Mouse (Mus musculus): Measurements from ENCODE around the gene Pm20d1. TPM values are rescaled to one million over a fixed set of nuclear protein-coding genes. Genes with fewer than 3 reads are reported as not detected.

Pm20d1 gene
- polyA plus RNA-seq, 1 experiment from 2014 or later = 0.22 TPM

DNA sequence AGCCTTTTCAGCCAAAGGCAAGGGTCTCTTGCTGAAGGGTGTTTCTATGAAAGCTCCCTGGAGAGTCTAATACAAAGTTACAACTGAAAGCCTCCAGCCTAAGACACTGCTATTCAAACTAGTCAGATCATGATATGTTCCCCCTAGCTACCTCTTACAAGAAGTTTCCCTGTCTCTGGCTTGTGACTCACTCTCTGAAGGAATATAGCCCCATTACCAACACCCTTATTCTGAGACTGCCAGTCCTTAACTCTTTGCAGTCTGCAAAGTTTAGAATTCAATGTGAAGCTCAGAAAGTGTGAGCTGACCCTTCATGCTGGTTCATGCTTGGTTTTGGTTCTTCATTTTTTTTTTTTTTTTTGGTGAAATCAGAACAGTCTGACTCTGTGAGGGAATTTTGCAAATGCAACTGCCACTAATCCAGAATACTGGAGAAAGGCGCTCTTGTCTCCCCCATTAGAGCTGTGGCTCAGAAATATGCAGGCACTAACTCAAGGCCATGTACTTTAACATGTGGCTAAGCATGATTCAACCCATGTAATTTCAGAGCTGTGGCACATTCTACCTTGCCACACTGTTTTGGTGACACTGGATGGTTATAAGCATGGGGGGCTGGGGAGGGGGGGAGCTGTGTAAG is 25.8 kb downstream of the Pm20d1 start:
- Histone ChIP-seq H3K4me1 (peaks cover 7% of the 10 kb centered on the region; the same call in 1 of the 2 replicates), H3K4me2 (no peak overlapping the region), H3K9me3 (no peaks in the 10 kb centered on the region), H3K4me3 (no peak overlapping the region), H3K27ac (no peak overlapping the region), H3K9ac (no peak overlapping the region), H3K36me3 (replicated peaks) (no peaks in the 10 kb centered on the region), H3K27me3 (replicated peaks) (no peaks in the 10 kb centered on the region)
- ATAC-seq (replicated peaks) = no peak
- 71% methylated on average over 1 of the region's 1 CpGs for WGBS

DNA sequence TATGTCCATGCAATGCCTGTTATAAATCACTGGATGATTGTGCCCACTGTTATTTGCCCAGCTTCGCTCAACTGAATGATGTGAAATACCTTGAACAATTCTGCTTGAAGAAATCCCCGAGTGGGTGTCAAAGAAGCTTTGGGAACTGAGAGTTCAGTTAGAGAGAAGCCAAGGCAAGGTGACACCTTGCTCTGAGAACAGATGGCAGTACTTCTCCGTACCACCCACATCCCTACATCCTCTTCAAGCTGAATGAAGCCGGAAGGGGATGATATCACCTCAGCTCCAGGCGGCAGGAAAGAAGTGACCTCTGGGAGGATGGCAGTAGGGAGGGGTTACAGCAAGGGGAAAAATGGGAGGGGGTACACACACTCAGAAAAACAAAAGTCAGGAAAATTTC is 26.4 kb downstream of the Pm20d1 start:
- peaks cover 8% of the 10 kb centered on the region for H3K4me1 ChIP-seq
- no peak overlapping the region for H3K4me3 ChIP-seq
- no peak overlapping the region for H3K27ac ChIP-seq
- no peaks in the 10 kb centered on the region for H3K27me3 ChIP-seq (replicated peaks)
- no peak overlapping the region for H3K9ac ChIP-seq
- no peak for ATAC-seq (replicated peaks)
- H3K4me2 ChIP-seq = no peak overlapping the region
- H3K36me3 ChIP-seq (replicated peaks) = no peaks in the 10 kb centered on the region
- 76% methylated on average over 5 of the region's 5 CpGs for WGBS
- H3K9me3 ChIP-seq = no peaks in the 10 kb centered on the region

DNA sequence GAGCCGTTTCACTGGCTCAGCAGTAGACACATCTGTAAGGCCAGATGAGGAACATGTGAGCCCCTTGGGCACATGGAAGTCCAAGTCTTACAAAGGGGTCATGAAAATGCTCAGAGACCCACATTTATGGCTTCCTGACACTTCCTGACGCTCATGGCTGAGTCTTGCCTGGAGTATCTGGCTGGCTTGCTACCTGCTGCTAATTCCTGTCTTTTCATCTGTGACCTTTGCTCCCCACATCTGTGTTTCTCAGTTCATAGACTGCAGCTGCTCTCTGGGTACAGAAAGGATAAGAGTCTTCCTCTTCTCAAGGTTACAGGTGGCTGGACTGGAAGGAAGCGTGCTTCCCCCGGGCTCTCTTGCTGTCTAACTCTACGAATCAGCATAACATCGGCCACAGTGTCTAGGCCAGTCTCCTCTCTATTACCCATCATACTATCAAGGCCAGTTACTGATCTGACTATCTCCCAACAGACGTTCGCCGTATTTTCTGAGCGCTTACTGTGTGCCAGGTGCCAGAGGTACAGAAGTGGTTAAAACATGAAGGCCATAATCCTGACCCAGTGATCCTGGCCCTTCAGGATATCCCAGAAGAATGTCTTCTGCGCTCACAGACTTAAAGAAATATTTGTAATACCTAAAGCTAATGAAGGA is 27.5 kb downstream of the Pm20d1 start:
- no peak overlapping the region for H3K27ac ChIP-seq
- peaks cover 19% of the 10 kb centered on the region for H3K4me1 ChIP-seq
- no peak overlapping the region for H3K9ac ChIP-seq
- ATAC-seq (replicated peaks) = no peak
- no peaks in the 10 kb centered on the region for H3K36me3 ChIP-seq (replicated peaks)
- H3K9me3 ChIP-seq = no peaks in the 10 kb centered on the region
- no peaks in the 10 kb centered on the region for H3K27me3 ChIP-seq (replicated peaks)
- 91% methylated on average over 11 of the region's 11 CpGs for WGBS
- H3K4me3 ChIP-seq = no peak overlapping the region
- H3K4me2 ChIP-seq = no peak overlapping the region

DNA sequence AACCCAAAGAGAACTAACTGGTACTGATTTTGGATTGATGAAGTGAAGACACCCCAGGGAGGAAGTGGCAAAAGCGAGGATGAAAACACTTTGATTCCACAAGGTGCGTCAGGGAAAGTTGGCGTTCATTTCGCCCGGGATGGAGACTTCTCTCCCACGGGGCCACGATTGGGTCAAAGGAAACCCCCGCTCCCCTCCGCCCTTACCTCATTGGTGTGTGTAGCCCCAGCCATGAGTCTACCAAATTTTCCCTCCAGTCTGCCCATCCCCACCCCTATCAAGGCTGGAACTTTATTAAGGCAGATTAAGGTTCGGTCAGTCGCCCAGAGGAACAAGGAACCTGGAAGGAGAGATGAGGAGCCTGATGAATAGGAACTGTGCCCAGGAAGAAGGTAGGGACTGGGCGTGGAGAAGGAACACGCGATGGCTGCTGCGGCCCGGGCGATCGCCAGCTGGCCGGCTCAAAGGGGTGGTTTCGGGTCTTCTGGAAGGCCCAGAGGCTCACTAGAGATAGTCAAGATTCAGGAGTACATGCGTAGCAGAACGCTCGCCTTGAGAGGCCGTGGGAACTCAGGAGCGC is 30.1 kb downstream of the Pm20d1 start, which contains the start of gene Slc41a1:
Gene Slc41a1 (plus strand): TSS at position 287 of the 580 bp plus-strand sequence.
- Histone ChIP-seq H3K36me3 (replicated peaks) (no peaks in the 10 kb centered on the region), H3K4me2 (peak within 1 kb of the TSS; percentile 85), H3K27me3 (replicated peaks) (no peaks in the 10 kb centered on the region), H3K4me1 (peaks cover 44% of the 10 kb centered on the region), H3K9ac (peak within 1 kb of the TSS; percentile 80), H3K9me3 (no peaks in the 10 kb centered on the region), H3K27ac (peak within 1 kb of the TSS; percentile 87), H3K4me3 (peak within 1 kb of the TSS; percentile 92)
- ATAC-seq (replicated peaks) = peak; percentile 75
- 3% methylated on average over 25 of the region's 25 CpGs for WGBS

DNA sequence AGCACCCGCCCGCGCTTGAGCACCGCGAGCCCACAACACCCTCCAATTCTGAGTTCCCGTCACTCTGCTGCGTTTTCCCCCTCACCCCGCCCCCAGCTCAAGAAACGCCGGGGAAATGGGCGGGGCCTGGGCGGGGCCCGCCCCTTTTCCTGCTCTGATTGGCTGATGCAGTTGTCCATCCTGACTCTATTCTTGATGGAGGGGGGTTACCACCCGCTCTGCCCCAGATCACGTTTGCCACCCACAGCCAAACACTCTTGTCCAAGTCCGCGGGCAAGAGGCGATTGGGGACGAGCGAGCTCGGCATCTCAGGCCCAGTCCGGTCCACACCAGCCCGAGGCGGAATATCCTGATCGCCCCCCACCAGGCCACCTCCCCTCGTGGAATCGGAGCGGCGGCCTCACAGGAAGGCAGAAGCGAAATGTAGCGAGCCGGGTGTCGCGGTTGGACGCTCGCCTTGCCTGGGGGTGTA is 30.6 kb downstream of the Pm20d1 start:
- Histone ChIP-seq H3K36me3 (replicated peaks) (no peaks in the 10 kb centered on the region), H3K27ac (peak overlapping the region; percentile 87), H3K4me3 (peak overlapping the region; percentile 92), H3K4me2 (peak overlapping the region; percentile 85), H3K4me1 (peaks cover 44% of the 10 kb centered on the region), H3K9ac (peak overlapping the region; percentile 80), H3K9me3 (no peaks in the 10 kb centered on the region), H3K27me3 (replicated peaks) (no peaks in the 10 kb centered on the region)
- ATAC-seq (replicated peaks) = peak; percentile 97
- WGBS = under 1% methylated on average over 36 of the region's 36 CpGs

DNA sequence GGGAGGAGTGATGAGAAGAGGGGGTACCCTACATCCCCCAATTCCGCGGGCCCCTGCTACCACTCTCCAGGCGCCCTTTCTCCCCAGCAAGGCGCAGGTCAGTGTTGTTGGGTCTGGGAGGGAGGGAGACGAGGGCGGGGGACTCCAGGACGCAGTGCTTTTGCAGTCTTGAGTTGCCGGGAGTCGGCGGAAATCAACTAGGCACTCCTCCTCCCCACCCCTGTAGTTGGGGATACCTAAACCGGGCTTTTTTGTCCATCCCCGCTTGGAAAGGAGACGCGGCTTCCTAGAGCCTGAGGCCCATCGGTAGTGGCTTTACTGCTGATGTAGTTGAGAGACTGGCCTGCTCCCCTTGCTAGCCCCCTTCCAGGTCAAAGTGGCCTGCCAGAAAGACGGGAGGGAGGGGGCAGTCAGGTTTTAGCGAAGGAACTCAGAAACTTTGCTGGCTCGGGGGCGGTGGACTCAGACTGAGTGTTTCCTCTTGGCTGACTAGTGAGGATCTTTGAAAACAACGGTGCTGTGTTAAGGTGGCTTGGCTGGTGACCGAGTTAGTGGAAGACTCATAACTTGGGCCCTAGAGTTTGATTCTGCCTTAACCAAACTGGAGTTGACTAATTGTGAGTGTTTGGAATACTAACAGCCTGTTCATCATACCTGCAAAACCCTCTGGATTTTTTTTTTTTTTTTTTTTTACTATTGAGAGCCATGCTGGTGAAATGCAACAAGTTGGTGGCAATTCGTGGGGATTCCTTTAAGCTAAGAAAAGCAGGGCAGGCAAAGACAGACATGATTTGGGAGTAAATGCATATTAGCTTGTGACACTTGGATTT is 31.3 kb downstream of the Pm20d1 start:
- no peaks in the 10 kb centered on the region for H3K27me3 ChIP-seq (replicated peaks)

DNA sequence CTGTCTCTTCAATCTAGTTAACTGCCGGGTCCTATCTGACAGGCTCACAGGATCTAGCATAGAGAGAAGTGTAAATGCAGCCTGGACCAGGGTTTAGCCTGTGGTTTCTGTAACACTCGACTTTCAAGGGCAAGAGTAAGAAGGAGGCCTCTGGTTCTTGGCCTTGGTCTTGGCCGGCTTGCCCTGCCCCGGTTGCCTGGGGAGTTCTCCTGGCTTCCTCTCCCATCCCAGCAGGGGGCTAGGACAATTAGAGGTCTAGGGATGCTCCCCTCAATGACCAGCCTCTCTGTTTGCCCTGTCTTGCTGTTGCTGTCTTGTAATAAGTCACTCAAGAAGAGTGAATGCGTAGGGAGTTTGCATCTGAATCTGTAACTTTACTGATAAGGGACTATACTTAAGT is 32.1 kb downstream of the Pm20d1 start:
- peak overlapping the region; percentile 92 for H3K4me3 ChIP-seq
- no peaks in the 10 kb centered on the region for H3K9me3 ChIP-seq
- peak overlapping the region; percentile 85 for H3K4me2 ChIP-seq
- no peak for ATAC-seq (replicated peaks)
- 40% methylated on average over 5 of the region's 5 CpGs for WGBS
- no peak overlapping the region for H3K9ac ChIP-seq
- H3K36me3 ChIP-seq (replicated peaks) = no peaks in the 10 kb centered on the region
- no peaks in the 10 kb centered on the region for H3K27me3 ChIP-seq (replicated peaks)
- peaks cover 48% of the 10 kb centered on the region for H3K4me1 ChIP-seq
- no peak overlapping the region for H3K27ac ChIP-seq

More for the DNA sequence above, 31.3 kb downstream of the Pm20d1 start:
- peak overlapping the region; percentile 85 for H3K4me2 ChIP-seq
- peak overlapping the region; percentile 82 for H3K27ac ChIP-seq
- H3K4me3 ChIP-seq = peak overlapping the region; percentile 92
- peak; percentile 75 for ATAC-seq (replicated peaks)
- peaks cover 44% of the 10 kb centered on the region for H3K4me1 ChIP-seq
- WGBS = 1% methylated on average over 21 of the region's 22 CpGs
- H3K36me3 ChIP-seq (replicated peaks) = no peaks in the 10 kb centered on the region
- no peaks in the 10 kb centered on the region for H3K9me3 ChIP-seq
- peak overlapping the region; percentile 80 for H3K9ac ChIP-seq

DNA sequence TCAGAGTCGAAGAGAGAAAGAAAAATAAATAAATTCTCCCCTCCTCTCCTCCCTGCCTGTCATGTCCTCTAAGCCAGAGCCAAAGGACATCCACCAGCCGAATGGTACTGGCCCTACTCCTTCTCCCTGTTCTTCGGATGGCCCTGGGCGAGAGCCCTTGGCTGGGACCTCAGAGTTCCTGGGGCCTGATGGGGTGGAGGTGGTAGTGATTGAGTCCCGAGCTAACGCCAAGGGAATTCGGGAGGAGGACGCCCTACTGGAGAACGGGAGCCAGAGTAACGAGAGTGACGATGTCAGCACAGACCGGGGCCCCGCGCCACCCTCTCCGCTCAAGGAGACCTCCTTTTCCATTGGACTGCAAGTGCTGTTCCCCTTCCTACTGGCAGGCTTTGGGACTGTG is 33.4 kb downstream of the Pm20d1 start:
- 84% methylated on average over 15 of the region's 15 CpGs for WGBS
- Histone ChIP-seq H3K4me2 (no peak overlapping the region), H3K9me3 (no peaks in the 10 kb centered on the region), H3K4me3 (no peak overlapping the region), H3K36me3 (replicated peaks) (no peaks in the 10 kb centered on the region), H3K27me3 (replicated peaks) (no peaks in the 10 kb centered on the region), H3K27ac (no peak overlapping the region), H3K4me1 (peaks cover 48% of the 10 kb centered on the region), H3K9ac (no peak overlapping the region)
- no peak for ATAC-seq (replicated peaks)

DNA sequence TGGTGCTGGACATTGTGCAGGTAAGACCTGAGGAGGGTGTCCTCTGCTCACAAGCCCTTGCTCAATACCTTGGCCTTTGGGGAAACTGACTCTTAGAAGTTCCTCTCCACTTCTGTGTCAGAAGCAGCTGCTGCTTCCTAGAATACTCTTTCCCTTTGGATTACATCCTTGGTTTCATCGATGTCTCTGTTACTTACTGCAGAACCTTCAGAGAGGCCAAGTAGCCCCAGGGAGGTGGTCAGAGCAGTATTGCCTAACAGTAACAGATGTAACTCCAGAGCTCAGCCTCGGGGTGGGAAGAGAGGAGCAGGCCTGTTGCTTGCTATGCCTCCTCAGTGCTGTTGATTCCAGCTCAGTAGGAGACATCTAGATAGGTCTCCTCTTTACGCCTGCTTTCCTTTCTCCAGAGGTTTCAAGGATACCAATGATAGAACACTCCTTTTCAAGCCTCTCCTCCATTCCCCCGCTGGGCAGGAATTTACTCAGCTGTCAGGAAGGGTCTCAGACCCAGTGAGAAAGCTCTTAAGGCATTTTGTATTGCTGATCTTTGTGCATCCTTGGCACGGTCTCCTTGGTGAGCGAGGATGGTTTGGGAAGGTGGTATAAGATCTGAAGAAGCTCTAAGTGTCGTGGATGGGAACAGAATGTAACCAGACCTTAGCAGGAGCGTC is 33.9 kb downstream of the Pm20d1 start:
- peaks cover 48% of the 10 kb centered on the region for H3K4me1 ChIP-seq
- no peaks in the 10 kb centered on the region for H3K36me3 ChIP-seq (replicated peaks)
- H3K27ac ChIP-seq = no peak overlapping the region
- H3K9me3 ChIP-seq = no peaks in the 10 kb centered on the region
- H3K4me2 ChIP-seq = no peak overlapping the region
- no peak overlapping the region for H3K4me3 ChIP-seq
- no peaks in the 10 kb centered on the region for H3K27me3 ChIP-seq (replicated peaks)
- no peak overlapping the region for H3K9ac ChIP-seq
- WGBS = 83% methylated on average over 8 of the region's 8 CpGs
- ATAC-seq (replicated peaks) = no peak

DNA sequence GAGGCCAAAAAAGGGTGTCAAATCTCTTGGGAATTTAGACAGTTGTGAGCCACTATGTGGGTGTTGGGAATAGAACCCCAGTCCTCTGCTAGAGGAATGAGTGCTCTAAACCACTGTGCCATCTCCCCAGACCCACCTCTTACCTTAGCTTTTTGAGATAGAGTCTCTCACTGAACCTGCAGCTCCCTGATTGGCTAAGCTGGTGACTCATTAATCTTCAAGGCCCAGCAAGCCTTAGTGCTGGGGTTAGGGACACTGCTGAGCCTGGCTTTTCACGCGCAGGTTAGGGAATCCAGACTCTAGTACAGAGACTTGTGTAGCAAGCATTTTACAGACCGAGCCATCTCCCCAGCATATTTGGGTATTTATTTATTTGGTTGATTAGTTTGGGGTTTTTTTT is 39.9 kb downstream of the Pm20d1 start:
- Histone ChIP-seq H3K9ac (no peak overlapping the region), H3K4me1 (peaks cover 6% of the 10 kb centered on the region), H3K9me3 (no peaks in the 10 kb centered on the region), H3K27me3 (replicated peaks) (no peaks in the 10 kb centered on the region), H3K4me2 (no peak overlapping the region), H3K4me3 (no peak overlapping the region), H3K36me3 (replicated peaks) (no peaks in the 10 kb centered on the region; the same call in 1 of the 2 replicates), H3K27ac (no peak overlapping the region)
- ATAC-seq (replicated peaks) = no peak
- WGBS = 78% methylated on average over 3 of the region's 3 CpGs

DNA sequence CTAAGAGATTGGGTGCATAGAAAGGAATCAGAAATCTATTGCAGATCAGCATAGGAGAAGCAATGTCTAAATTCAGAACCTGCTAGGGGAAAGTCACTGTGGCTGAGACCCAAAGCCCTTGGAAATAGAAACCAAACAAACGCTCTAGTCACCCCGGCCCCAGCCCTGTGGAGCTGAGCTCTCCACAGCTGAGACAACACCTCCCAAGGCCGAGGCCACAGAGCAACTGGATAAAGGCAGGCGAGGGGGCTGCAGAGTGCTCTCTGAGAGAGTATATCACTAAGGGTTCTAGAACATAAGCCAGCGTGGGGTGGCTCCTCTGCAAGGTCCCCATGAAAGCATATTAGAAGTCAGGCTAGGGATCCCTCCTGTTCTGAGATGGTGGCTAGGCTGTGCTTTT is 41.4 kb downstream of the Pm20d1 start:
- no peak for ATAC-seq (replicated peaks)
- H3K9me3 ChIP-seq = no peaks in the 10 kb centered on the region
- no peak overlapping the region for H3K4me2 ChIP-seq
- peaks cover 3% of the 10 kb centered on the region; the same call in 1 of the 2 replicates for H3K4me1 ChIP-seq
- no peaks in the 10 kb centered on the region for H3K27me3 ChIP-seq (replicated peaks)
- no peak overlapping the region for H3K4me3 ChIP-seq
- 81% methylated on average over 5 of the region's 5 CpGs for WGBS
- no peak overlapping the region for H3K27ac ChIP-seq
- no peak overlapping the region for H3K9ac ChIP-seq
- no peaks in the 10 kb centered on the region; the same call in 1 of the 2 replicates for H3K36me3 ChIP-seq (replicated peaks)
